Mouse (Mus musculus): Measurements from ENCODE around the gene Ankrd66.
"Not testable (repeated sequence)": the region's sequence is repeated elsewhere in the genome, so short reads cannot be mapped to it uniquely, and the experiment has no call there.

The Ankrd66 gene

GRCm38 (mm10) chr17:43543539-43543938 lies at the start of gene Ankrd66:
Gene Ankrd66, minus strand, starts transcription at chr17:43543639.
- no peak for DNase-seq

DNA sequence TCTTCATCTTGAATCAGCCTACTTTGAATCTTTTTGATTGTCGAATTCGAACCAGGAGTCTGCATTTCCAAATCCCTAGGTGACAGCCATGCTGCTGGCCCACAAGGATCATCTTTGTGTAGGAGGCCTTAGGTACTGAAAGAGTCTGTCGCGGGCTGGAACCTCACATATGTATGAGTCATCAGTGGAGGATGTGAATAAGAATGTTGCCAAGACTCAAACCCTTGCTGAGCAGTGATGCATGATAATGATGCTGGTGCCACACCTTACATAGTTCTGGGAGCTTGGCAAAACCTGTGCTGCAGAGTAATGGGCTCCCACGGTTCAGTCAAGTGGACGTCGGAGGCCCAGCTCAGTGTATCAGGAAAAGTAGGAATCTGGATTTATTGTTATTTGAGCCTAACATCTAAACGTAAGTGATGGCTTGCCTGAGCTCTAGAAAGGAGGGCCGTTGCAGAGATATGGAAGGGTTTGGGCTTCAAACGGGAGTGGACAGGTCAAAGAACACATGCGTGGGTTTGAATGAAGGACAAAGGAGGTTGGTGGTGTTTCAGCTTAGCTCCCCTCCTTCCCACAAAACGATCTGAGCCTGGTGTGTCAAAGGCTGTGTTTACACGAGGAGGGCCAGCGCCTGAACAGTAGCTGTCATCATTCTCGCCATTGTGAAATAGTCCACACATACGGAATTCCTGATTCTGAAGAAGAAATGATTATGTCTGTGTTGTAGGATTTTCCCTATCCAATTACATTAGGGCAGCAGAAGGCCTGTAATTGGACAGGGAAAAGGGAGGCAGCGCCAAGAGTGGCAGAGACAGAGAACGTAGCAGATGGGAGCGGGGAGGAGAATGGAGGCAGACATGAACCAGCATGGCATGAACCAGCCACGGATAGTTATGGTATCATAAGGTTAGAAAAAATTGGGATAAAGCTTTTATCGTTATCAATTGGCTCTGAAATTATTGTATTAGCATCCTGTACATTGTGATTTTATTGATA lies 49.2 kb upstream of the Ankrd66 start:
- no peak for DNase-seq

- DNase-seq, result no peak
Observed at GRCm38 (mm10) chr17:43590531-43590930, 47.1 kb upstream of the Ankrd66 start.

- no peak for DNase-seq
Observed at GRCm38 (mm10) chr17:43589750-43590149, 46.3 kb upstream of the Ankrd66 start.

DNA sequence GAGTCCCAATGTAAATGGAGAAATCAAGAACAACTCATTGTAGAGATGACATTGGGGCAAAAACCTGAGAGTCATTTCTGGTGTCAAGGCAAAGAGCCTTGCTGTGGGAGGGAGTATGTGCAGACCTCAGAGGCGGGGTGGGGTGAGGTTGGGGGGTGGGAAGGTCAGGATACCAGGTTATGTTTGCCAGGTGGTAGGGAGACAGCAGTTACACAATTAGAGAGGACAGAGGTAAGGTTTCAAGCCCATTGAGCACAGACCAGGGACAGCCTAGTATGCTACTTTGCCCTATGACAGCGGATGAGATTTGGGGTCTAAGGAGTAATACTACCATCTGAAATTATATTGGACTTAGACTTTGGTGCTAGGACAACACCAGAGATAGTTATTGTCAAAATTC lies 43.8 kb upstream of the Ankrd66 start:
- DNase-seq, result no peak

DNA sequence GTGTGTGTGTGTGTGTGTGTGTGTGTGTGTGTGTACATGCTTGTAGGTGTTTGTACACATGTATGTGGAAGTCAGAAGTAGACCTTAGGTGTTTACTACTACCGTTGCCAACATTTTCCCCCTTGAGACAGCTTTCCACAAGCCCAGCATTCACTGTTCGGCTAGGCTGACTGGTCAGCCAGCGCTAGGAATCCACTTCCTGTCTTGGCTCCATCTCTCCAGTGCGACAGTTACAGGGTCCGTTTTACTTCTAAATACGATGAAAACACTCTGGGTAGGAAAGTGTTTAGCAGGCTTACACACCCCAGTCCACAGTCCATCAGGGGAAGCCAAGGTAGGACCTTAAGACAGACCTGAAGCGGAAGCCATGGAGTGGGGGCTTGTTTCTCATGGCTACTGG lies 41.3 kb upstream of the Ankrd66 start:
- no peak for DNase-seq

DNA sequence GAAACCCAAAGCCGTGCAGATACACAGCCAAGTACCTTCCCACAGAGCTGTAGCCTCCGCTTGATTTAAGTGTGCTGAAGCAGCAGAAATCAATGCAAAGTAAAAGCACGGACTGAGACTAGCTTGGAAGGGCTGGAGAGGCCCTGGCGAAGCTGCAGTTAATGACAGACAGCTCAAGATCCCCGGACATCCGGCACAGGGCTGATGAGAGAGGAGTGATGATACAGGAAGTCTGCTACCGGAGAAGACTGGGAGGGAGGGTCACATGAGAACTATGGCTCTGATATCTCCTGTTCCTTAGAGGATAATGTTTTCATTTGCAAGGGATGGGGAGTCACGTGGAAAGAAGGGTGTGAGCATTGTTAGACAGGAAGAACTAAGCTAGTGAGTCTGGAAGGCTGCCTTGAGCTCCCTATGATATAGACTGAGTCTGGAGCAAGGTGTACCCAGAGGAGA lies 37.6 kb upstream of the Ankrd66 start:
- DNase-seq, result peak; percentile 31

DNA sequence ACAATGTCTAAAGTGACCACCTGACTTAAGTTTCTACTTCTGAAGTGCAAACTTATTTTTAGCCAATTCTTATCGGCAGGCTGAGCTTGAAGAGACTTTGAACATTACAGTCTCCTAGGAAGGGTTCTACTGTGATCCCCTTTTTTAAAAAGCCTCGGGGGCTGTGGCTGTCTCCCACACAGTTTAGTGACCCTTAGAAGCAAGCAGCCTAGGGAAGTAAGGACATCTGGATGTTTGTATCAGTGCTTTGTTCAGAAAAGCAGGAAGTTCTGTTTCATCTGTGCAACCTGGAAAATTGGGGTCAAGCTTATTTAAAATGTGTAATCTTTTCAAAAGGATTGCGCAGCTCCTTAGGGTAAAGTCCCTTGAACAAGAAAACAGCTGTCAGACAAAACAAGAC lies 37.0 kb upstream of the Ankrd66 start:
- no peak for DNase-seq

GRCm38 (mm10) chr17:43573624-43574073 lies 30.2 kb upstream of the Ankrd66 start:
- no peak for DNase-seq

- no peak for DNase-seq
Observed at GRCm38 (mm10) chr17:43569287-43569686, 25.8 kb upstream of the Ankrd66 start.

DNA sequence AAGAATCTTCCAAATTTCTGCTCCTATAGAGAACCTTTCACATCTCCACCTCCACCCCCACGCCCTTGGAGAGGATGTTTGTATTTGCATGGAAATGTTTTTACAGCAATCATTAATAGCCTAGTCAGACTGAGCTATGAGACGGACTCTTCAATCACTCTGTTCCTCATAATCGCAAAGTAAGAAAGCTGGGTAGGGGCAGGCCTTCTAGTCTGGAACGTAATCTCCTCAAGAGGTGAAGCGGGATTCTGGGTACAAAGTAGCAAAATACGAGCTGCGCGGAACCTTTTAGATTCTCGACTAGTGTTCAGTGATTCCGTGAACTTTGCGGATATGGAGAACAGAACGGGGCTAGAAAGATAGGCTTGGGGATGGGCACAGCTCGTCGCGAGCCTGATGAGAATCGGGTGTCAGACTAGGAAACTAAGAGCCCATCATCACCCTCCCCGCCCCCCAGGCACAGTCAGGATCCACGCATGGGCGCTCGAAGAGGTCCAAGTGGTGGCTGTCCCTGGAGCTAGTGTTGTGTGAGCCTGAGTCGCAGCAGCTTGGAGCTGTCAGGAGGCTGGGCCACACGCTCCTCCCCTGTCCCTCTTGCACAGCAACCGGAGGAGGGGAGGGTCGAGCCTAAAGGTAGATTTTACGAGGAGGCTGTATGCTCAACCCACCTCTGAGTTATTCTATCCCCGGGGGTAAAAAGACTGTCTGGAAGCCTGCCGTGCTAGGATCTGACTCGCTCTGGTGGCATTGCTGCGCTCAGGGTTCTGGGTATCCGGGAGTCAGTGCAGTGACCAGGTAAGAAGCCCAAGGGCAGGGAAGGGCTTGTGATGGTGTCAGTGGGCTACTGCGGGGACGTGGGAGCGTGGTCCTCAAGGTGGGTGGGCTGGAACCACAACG lies 24.8 kb upstream of the Ankrd66 start, which contains the start of gene Pla2g7:
TSS of gene Pla2g7 (plus strand) at position 107 of the 897 bp plus-strand sequence.
- peak; percentile 24 for DNase-seq

GRCm38 (mm10) chr17:43567593-43567991 lies 24.2 kb upstream of the Ankrd66 start:
- no peak for DNase-seq

GRCm38 (mm10) chr17:43563192-43563987 lies 20.0 kb upstream of the Ankrd66 start:
- no peak for DNase-seq

- DNase-seq, result no peak
Observed at GRCm38 (mm10) chr17:43558678-43559077, 15.2 kb upstream of the Ankrd66 start.

DNA sequence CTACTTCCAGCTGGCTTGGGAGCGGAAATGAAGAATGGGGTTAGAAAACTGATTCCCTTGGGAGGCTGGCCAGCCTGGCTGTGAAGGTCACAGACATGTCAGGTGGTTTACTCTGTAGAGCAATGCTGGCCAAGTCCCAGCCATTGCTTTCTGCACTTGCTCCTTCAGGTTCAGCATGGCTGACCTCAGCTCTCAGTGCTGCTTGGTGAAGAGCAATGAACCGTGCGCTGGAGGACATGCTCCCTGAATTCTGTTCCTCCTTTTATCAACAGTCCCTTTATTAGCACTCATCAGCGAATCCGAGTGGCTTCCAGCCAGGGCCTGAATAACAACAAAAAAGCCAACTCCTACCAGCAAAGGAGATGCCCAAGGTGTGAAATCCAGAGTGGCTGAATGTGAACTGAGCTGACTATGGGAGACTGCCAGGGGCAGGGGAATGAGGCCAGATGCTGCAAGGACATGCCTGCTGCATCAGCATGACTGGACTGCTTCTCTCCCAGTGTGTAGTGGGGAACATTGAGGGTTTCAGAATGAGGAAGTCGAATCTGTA lies 14.2 kb upstream of the Ankrd66 start:
- peak; percentile 95 for DNase-seq

DNA sequence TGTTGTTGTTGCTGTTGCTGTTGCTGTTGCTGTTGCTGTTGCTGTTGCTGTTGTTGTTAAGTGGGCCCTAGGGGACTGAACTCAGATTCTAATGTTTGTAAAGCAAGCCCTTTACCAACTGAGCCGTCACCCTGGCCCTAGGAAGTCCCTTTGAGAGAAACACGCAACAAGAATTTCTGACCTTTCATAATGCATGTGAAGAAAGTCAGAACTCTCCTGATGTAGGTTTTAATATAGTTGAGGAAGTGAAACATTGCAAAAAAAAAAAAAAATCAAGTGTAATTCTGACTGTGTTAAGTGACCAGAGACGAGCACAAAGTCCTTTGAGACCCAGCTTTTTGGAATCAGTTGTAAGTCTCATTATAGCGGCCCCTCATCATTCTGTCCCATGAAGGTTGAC lies 13.7 kb upstream of the Ankrd66 start:
- no peak for DNase-seq

- no peak for DNase-seq
Observed at GRCm38 (mm10) chr17:43554516-43555403, 11.3 kb upstream of the Ankrd66 start.

GRCm38 (mm10) chr17:43551122-43551630 lies 7.7 kb upstream of the Ankrd66 start:
- DNase-seq, result no peak

DNA sequence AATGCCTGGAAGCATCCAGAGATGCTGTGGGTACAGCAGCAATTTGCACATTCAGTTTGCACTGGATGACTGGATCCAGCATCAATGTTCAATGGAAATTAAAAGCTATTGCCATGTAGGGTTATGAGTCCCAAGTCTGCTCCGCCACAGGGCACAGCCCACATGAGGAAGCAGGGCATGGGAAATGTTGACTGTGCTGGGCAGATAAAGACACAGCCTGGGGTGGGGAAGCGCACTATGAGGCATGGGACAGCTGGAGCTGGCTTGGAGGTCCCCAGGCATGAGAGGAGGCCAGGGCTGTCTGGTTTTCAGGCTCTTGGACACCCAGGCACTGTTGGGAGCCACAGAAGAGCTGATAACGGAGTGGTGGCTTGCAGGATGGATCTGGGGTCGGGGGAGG lies 601 bp upstream of the Ankrd66 start:
- no peak for DNase-seq

GRCm38 (mm10) chr17:43538767-43539166 lies 4.7 kb downstream of the Ankrd66 start:
- DNase-seq, result no peak

- DNase-seq, result not testable (repeated sequence)
Observed at GRCm38 (mm10) chr17:43536841-43537240, 6.6 kb downstream of the Ankrd66 start.
